Mouse (Mus musculus): ENCODE measurements around the gene Cdkl3.

- TF ChIP-seq GATA1 (IDR thresholded peaks at IDR 0.05; ENCODE audit: borderline replicate concordance, low read length) (no peak), FLI1 (IDR thresholded peaks at IDR 0.05; ENCODE audit: low read length) (no peak)
Measured at GRCm38 (mm10) chr11:52106438-52106837, 102.4 kb downstream of the Cdkl3 start.

Measured in megakaryocyte, embryonic 14.5 days (primary cell).